Mouse (Mus musculus) G1E (cell line): Measurements from ENCODE around the gene Hoxb6.

ENCODE experiments used
- CTCF ChIP-seq: IDR thresholded peaks from 2 replicates; pipeline ENCODE4 v1.5.1; 2012; ENCODE audit warnings: low read depth, low read length, inconsistent platforms, mixed read lengths
- GATA1 ChIP-seq: IDR thresholded peaks from 2 replicates; pipeline ENCODE4 v1.6.1; 2012; ENCODE audit warnings: borderline replicate concordance, low read length, inconsistent platforms, mixed read lengths
- GATA2 ChIP-seq: IDR thresholded peaks from 2 replicates; pipeline ENCODE4 v1.6.1; 2012; ENCODE audit warnings: low read depth, low read length, inconsistent platforms, borderline replicate concordance
- POLR2AphosphoS5 ChIP-seq: IDR thresholded peaks from 2 replicates; pipeline ENCODE4 v1.6.1; 2012; ENCODE audit warnings: low read depth, low read length, inconsistent platforms; ENCODE audit not compliant: insufficient replicate concordance
- TAL1 ChIP-seq: conservative IDR thresholded peaks from 2 replicates; pipeline ENCODE4 v1.6.1; 2012; ENCODE audit warnings: low read depth, low read length, inconsistent platforms, mixed read lengths

- TF ChIP-seq GATA1: no peak
- no peak for TF ChIP-seq CTCF
- TF ChIP-seq TAL1: no peak
- no peak for TF ChIP-seq POLR2AphosphoS5
- TF ChIP-seq GATA2: no peak
These were observed 55.4 kb downstream of the Hoxb6 start for GRCm38 (mm10) chr11:96347717-96348116.
